Mouse (Mus musculus) cerebellum, adult 2 months (tissue): ENCODE measurements around the gene Tgoln1. TPM values are rescaled to one million over a fixed set of nuclear protein-coding genes. Genes with fewer than 3 reads are reported as not detected.
A peak's percentile ranks its signal among the peaks of the same experiment; 100 is the strongest.

Experiments used
- DNase-seq, 2 experiments: peaks; one replicate each; pipeline ENCODE4 v3.0.0; 2021
- H3K27ac ChIP-seq: fragments of 200-500 bp; 2 replicates; pipeline ENCODE4 v1.5.1; 2012; ENCODE audit warnings: low read length, control low read depth, inconsistent platforms; ENCODE audit not compliant: insufficient read depth
- H3K27me3 ChIP-seq: fragments of 200-500 bp; 2 replicates; pipeline ENCODE4 v1.6.1; 2012; ENCODE audit warnings: inconsistent platforms, mild to moderate bottlenecking, low read length, moderate library complexity; ENCODE audit not compliant: control insufficient read depth, insufficient read depth
- H3K4me1 ChIP-seq: fragments of 200-500 bp; 2 replicates; pipeline ENCODE4 v1.6.1; 2011; ENCODE audit warnings: low read length; ENCODE audit not compliant: control insufficient read depth, insufficient read depth
- H3K4me3 ChIP-seq: fragments of 200-500 bp; replicated peaks from 2 replicates; pipeline ENCODE3; 2011; ENCODE audit warnings: mild to moderate bottlenecking, low read depth, low read length, control low read depth; ENCODE audit not compliant: insufficient read depth
- CTCF ChIP-seq: fragments of 200-500 bp; IDR thresholded peaks from 2 replicates; pipeline ENCODE4 v1.5.1; 2011; ENCODE audit warnings: low read depth, mild to moderate bottlenecking, control low read depth, low read length, moderate library complexity, borderline replicate concordance; ENCODE audit not compliant: insufficient read depth
- POLR2A ChIP-seq: fragments of 200-500 bp; IDR thresholded peaks from 2 replicates; pipeline ENCODE4 v1.6.1; 2011; ENCODE audit warnings: low read length, control low read depth, borderline replicate concordance; ENCODE audit not compliant: insufficient read depth
- WGBS: fragments of 180-500 bp; shearing (Covaris S2); methylation state at CpG from one replicate; pipeline ENCODE4 v1.1.7; 2018; 5-methylcytosine and 5-hydroxymethylcytosine counted together
- polyA plus RNA-seq: library from polyadenylated mRNA; depleted of rRNA; stranded (reverse); fragments of >200 nt; gene quantifications from 2 replicates; pipeline ENCODE4 v1.2.3, GENCODE M21; 2012; rRNA removed

The Tgoln1 gene
- 96.1 and 96.8 TPM in 2 replicates for polyA plus RNA-seq

DNA sequence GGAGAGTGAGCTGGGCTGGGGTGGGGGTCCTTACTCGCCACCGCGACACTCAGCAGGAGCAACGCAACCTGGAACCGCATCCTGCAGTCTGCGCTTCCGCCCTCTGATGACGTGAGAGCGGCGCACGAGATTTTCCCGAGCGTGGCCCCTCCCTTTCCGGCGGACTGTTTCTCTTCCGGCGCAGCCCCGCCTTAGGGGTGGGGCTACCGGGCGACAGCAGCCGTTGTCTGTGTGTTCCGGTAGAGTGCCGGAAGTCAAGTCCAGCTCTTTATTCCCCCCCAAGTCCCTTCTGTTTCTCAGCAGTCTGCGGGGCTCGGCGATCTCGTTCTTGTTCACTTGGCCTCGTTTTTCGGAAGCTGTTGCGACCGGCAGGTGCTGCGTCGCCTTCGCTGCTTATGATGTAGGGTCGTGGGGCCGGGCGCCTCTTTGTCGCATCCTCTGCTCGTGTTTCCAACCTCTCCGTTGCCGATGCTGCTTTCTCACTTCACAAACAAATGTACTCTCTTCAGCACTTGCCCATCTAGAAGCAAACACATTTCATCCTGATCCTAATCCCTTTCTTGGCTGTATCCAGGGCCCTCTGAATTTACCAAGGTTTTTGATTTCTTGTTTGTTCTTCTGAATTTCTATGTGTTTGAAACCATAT lies at the start of gene Tgoln1:
TSS of gene Tgoln1 (minus strand) at position 358 of the 646 bp plus-strand sequence.
- DNase-seq, result peak; percentile 93 to 94
- peaks cover 4% of the 10 kb centered on the region; the same call in 1 of the 2 replicates for H3K4me1 ChIP-seq
- no peak for TF ChIP-seq CTCF
- TF ChIP-seq POLR2A, result peak; percentile 97
- H3K27me3 ChIP-seq, result no peaks in the 10 kb centered on the region
- peak within 1 kb of the TSS; percentile 93 for H3K27ac ChIP-seq
- under 1% methylated on average over 41 of the region's 41 CpGs for WGBS
- peak within 1 kb of the TSS; percentile 80 for H3K4me3 ChIP-seq

DNA sequence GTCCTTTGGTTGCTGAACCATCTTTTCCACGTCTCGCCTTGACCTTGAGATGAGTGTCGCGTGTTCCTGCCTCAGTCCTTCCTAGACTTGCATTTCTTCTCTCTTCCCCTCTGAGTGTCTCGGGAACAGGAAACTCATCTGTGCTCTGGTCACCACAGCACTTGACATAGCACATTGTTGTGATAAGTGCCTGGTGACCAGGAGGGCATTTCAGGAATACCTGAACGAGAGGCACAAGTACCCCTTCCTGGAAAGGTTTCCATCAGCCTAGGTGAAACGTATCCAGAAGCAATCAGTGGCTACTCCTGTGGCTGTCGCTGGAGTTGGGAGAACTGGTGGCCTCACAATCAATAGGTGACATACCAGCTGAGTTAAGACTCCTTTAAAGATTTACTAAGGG lies 47.5 kb upstream of the Tgoln1 start:
- no peaks in the 10 kb centered on the region for H3K27me3 ChIP-seq
- no peak for TF ChIP-seq CTCF
- 84% methylated on average over 8 of the region's 8 CpGs for WGBS

DNA sequence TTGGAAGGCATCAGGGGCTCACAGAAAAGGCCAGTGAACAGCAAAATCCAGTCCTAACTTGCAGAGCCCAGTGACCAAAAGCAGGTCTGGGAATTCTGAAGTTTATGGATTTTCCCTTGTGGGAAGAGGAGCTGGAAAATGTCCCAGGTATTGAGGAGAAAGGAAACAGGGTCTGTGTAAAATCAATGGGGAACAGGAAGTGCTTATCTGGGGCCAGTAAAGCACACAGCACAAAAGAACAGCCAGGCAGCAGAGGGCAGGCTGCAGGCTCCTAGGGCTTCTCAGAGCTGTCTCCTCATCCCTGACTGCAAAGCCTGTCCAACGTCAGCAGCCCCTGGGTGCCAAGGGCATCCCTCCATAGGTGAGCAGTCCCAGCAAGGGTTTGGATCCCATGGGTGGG lies 46.2 kb upstream of the Tgoln1 start:
- no peak for TF ChIP-seq CTCF
- no peak for TF ChIP-seq POLR2A
- WGBS, result 0% methylated on average over 1 of the region's 1 CpGs
- no peak overlapping the region for H3K4me3 ChIP-seq
- no peaks in the 10 kb centered on the region for H3K27me3 ChIP-seq
- DNase-seq, result no peak
- no peak overlapping the region for H3K27ac ChIP-seq
- H3K4me1 ChIP-seq, result no peaks in the 10 kb centered on the region

More for the DNA sequence above, 47.5 kb upstream of the Tgoln1 start:
- DNase-seq, result no peak
- no peak overlapping the region for H3K4me3 ChIP-seq
- no peak overlapping the region for H3K27ac ChIP-seq
- no peaks in the 10 kb centered on the region for H3K4me1 ChIP-seq

DNA sequence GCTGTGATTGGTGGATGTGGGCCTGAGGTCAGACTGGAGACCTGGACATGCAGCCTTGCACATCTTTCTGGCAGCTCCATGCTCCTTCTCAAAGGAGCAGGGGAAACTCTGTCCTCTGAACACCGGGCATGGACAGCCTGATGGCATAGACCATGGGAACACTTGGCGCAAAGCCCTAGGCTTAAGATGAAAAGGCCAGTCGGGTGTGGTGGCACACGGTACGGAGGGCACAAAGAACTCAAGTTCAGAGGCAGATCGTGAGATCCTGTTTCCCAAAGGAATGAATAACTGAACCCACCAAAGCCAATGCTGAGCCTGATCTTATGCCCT lies 43.6 kb upstream of the Tgoln1 start:
- no peaks in the 10 kb centered on the region for H3K4me1 ChIP-seq
- no peak for DNase-seq
- no peaks in the 10 kb centered on the region for H3K27me3 ChIP-seq
- WGBS, result 22% methylated on average over 6 of the region's 6 CpGs
- no peak overlapping the region for H3K27ac ChIP-seq
- no peak overlapping the region for H3K4me3 ChIP-seq
- TF ChIP-seq CTCF (no peak), POLR2A (no peak)

DNA sequence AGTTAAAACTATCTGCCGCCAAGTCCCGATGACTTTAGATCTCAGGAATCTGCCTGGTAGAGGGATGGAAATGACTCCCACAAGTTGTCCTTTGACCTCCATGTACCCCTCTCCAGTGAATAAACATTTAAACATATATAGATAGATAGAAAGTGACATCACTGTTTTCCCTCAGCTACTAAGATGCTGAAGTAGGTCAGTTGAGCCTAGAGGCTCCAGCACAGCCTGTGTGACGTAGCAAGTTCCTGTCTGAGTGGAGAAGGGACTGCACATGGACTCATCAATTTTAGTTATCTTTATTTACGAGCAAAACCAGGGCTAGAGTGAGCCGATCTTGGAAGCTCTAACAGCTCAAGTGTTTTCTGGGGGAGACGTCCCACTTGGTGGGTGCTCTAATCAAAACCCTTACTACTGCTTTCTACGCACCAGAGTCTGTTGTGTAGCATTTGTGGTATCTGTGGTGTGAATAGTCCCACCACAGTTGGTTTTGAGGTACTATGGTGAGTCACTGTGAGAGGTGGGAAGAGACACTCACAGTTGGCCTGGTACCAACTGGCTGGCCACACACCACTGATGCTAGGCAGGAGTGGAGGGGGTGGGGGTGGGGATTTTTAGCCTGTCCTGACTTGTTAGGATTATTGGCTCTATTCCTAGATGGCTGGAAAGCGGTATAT lies 43.1 kb upstream of the Tgoln1 start:
- DNase-seq, result no peak
- no peak overlapping the region for H3K27ac ChIP-seq
- 69% methylated on average over 8 of the region's 8 CpGs for WGBS
- H3K4me3 ChIP-seq, result no peak overlapping the region
- no peaks in the 10 kb centered on the region for H3K27me3 ChIP-seq
- H3K4me1 ChIP-seq, result no peaks in the 10 kb centered on the region
- TF ChIP-seq CTCF (no peak), POLR2A (no peak)

DNA sequence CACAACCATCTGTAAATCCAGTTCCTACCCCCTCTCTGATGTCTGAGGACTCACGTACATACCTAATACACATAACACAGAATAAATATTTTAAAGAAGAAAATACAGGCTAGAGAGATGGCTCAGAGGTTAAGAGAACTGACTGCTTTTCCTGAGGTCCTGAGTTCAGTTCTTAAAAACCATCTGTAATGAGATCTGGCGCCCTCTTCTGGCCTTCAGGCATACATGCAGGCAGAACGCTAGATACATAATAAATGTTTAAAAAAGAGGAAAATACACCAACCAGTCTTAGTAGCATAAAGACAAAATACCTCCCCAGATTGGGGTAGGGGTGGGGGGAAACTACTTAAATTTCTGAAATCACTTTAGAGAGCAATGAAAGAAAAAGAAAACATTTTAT lies 41.2 kb upstream of the Tgoln1 start:
- no peak for DNase-seq
- Histone ChIP-seq H3K4me1 (no peaks in the 10 kb centered on the region), H3K27ac (no peak overlapping the region), H3K27me3 (no peaks in the 10 kb centered on the region), H3K4me3 (no peak overlapping the region)
- WGBS, result 64% methylated on average over 3 of the region's 3 CpGs
- TF ChIP-seq CTCF (no peak), POLR2A (no peak)

DNA sequence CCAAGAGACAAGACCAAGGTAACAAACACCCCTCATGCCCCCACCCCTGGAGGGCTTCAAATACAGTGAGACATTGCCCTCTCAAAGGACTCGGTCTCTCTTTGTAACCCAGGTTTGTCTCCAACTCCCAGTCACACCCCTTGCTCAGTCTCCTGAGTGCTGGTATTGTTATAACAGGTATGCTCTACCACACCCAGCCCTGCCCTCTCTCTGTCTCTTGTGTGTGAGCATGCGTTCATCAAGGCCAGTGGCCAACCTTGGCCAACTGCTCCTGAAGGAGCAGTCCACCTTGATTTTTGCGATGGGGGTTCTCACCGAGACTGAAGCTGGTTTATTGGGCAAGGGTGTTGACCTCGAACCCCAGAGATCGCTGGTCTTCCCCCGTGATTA lies 39.2 kb upstream of the Tgoln1 start:
- TF ChIP-seq CTCF (no peak), POLR2A (no peak)
- 93% methylated on average over 7 of the region's 7 CpGs for WGBS
- H3K4me1 ChIP-seq, result no peaks in the 10 kb centered on the region
- no peak overlapping the region for H3K27ac ChIP-seq
- no peak for DNase-seq
- H3K4me3 ChIP-seq, result no peak overlapping the region
- H3K27me3 ChIP-seq, result no peaks in the 10 kb centered on the region
